Mouse (Mus musculus) liver, embryonic 14.5 days (tissue): ENCODE results near the gene Dis3l.

Experiments used
- CTCF ChIP-seq: IDR thresholded peaks from 2 replicates; pipeline ENCODE4 v1.5.1; 2016; ENCODE audit warnings: antibody characterized with exemption, low read depth, control low read depth
- EP300 ChIP-seq: IDR thresholded peaks from 2 replicates; pipeline ENCODE4 v1.6.1; 2016; ENCODE audit warnings: antibody characterized with exemption, low read depth

DNA sequence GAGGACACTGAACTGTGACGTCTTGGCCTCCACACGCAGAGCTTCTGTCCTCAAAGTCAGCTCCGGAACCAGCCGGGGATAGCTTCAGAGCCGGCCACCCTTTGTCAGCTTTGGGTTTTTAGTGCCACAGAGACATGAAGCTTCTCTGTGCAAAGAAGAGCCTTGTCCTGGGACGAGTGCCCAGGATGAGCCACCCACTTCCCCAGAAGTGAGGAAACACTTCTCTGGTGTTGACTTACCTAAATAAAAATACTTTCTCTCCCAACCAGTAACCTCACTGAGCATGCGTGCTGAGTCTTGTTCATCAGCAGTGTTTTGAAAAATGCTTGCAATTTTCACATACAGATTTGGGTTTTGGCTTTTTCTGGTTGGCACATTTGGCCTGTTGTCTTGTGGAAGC lies 14.5 kb upstream of the Dis3l start:
- no peak for TF ChIP-seq CTCF
- no peak for TF ChIP-seq EP300
